Mouse (Mus musculus) fibroblast of lung, adult 2 months (primary cell): ENCODE data around the gene Capn7.

ENCODE experiments used
- DNase-seq: peaks from one replicate; pipeline ENCODE4 v3.0.0-alpha.2; 2011; ENCODE audit warnings: low read depth

The Capn7 gene

GRCm38 (mm10) chr14:31365350-31365749 is 28.9 kb downstream of the Capn7 start:
- DNase-seq: peak; percentile 40

- DNase-seq: no peak
Measured at GRCm38 (mm10) chr14:31367951-31368350, 31.5 kb downstream of the Capn7 start.

- no peak for DNase-seq
Measured at GRCm38 (mm10) chr14:31369377-31369776, 32.9 kb downstream of the Capn7 start.

DNA sequence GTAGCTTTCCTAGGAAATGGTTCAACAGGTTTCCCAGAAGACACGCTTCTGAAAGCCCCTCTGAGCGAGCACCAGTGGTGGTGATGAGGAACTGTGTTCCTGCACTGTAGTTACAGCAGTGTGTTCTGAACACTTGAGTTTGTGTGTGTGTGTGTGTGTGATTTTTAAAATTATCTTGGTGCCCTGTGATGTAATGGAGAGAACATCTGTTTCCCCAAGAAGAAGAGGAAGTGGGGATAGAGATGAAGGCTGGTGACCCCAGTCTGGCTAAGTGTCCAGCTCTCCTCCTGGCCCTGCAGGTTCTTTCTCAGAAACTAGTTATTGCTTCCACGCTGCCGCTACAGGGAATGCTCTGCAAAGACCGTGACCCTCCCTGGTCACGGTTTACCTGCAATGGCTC is 38.0 kb downstream of the Capn7 start:
- no peak for DNase-seq

DNA sequence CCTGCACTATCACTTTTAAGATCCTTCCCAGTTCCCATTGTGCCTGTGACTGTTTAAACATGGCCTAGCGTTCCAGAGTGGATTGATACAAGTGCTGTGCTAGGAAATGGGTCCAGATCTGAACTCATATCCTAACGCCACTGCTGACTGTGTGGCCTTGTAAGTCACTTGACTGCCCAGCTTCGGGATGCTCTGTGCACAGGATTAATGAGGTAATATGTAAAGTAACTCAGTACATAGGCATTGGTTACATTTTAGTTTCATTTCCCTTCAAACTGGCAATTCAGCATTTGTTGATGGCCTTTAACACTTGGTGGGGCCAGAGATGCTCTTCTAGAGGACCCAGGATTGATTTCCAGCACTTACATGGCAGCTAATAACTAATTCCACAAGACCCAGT is 39.9 kb downstream of the Capn7 start:
- no peak for DNase-seq

GRCm38 (mm10) chr14:31382276-31382675 is 45.8 kb downstream of the Capn7 start:
- DNase-seq: no peak

DNA sequence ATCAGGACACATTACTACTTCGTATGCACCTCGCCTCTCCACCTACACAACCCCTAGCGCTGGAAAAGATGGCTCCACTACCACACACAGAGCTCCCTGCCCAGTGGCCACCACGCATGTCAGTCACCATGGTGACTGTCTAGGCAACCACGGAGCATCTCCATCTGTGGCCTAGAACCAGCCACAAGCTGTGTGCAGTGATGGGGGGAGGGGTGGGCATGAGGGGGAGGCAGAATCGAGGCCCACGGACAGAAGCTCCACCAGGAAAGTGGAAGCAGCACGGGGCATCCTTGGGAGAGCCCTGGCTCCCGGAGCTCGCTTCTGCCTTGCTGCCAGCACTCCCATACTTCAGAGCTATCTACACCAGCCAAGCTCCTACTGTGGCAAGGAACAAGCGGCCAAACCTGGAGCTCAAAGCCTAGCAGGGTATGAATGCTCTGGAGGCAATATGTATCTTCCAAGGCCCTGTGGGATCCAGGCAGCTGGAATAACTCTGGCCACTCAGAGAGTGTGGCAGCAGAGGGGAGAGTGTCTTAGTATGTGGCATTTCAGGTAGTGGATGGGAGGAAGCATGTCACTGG is 47.1 kb downstream of the Capn7 start:
- no peak for DNase-seq

GRCm38 (mm10) chr14:31384366-31385323 is 48.2 kb downstream of the Capn7 start:
- no peak for DNase-seq

DNA sequence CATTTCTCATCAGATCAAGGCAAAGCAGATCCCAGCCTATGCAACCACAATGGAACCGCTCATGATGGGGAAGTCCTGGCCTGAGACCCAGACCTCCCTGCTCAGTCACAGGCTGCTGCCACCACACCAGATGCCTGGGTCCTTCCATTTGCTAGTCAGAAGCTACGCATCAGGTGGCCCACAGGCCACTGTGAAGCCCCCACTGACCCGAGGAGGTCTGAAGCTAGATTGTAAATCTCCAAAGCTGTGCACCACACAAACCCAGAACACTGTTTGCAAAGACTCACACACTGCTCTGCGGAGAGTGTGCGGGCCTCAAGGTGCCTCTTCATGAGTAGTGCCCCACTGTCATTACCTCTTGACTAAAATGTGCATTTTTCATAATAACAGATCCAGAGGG is 49.0 kb downstream of the Capn7 start:
- DNase-seq: no peak

DNA sequence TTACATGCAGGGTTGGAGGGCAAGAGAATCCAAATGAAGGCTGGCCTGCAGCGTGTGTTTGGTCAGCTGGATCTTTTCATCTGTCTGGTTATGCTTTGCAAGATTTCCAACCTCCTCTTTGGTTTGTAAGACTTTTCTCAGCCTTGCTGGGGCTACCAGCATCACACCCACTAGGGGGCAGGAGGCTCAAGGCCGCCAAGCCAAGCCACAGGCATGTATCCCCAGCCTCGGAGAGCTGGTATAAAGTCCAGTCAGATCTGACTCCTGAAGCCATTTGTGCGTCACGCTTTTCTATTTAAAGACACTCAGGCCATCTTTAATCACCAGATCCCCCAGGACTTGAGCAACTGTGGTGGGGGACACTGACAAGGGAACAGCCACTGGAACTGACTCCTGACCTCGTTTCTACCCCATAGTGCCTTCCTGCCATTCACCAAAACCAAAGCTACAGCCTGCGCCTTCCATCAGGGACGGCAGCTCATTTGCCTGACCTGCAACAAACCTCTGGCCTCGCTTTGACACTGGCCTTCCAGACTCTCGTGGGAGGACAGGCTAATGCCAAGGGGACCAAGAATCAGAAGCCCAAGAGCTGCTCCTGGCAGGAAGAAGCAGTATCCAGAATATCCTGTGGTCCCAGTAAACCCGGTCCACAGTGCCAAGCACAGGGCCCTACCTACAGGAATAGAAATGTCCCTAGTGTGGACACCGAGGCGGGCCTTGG is 49.7 kb downstream of the Capn7 start:
- peak; percentile 85 for DNase-seq

- no peak for DNase-seq
Measured at GRCm38 (mm10) chr14:31387301-31387981, 51.0 kb downstream of the Capn7 start.

DNA sequence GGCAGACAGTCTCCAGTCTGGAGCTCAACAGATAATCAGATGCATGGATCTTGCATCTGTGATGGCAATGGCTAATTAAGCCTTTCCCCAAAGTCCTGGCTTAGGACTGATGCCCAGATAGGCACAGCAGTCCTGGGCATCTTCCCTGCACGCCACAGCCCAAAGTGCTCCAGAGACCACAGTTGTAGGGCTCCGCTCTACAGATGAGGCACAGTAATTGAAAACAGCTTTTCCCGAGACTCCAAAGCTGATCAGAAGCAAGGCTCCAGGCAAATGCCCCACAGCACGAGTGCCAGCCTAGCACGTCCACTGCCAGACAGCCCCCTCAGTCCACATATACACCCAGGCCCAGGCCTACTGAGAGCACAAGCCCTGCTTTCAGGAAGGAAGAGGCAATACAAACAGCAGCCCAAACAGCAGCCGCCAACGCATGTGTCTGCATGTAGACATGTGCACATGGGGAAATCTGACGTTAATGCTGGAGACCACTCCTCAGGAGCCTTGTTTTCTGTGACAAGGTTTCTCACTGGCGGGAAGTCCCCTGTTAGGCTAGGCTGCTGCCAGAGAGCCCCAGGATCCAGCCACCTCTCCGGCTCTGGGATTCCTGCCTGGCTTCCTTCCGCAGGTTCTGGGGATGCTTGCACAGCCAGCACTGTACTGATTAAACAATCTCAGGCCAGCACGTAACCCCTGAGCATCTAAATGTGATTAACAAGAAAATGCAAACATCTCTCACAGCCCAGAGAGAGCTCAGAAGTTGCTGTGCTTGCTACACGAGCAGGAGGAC is 51.8 kb downstream of the Capn7 start:
- DNase-seq: no peak

DNA sequence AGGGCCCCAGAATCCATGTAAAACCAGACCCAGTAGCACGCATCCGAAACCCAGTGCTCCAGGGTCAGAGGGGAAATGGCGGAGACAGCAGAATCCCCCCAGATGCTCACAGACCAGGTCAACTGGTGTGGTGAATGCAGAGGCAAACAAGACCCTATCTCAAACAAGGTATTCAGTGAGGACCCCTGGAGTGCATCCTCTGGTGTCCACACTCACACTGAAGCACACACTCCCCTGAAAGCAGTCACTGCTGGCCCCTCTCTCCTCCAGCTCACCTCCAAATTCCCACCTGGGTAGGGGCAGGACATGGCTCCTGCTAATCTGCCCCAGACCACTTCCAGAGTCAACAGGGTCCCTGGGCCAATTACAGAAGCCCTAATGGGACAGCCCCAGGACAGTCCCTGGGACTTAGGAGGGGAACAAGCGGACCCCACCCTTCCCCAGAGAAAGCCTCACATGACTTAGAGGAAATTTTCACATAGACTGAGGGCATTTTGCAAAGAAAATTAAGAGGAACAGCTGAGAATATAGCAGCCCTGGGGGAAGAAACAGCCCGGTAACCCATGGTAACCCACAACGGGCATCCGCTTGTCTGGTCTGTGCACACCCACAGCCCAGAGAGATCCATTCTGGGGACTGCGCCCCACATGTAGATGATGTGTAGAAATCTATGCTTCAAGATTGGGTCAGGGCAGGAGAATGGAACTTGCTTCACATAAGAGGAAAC is 53.1 kb downstream of the Capn7 start:
- no peak for DNase-seq

GRCm38 (mm10) chr14:31392300-31392699 is 55.9 kb downstream of the Capn7 start:
- DNase-seq: no peak

GRCm38 (mm10) chr14:31392873-31393545 is 56.6 kb downstream of the Capn7 start:
- no peak for DNase-seq

GRCm38 (mm10) chr14:31393546-31393890 is 57.1 kb downstream of the Capn7 start:
- DNase-seq: no peak

- DNase-seq: no peak
Measured at GRCm38 (mm10) chr14:31393936-31394630, 57.6 kb downstream of the Capn7 start.

DNA sequence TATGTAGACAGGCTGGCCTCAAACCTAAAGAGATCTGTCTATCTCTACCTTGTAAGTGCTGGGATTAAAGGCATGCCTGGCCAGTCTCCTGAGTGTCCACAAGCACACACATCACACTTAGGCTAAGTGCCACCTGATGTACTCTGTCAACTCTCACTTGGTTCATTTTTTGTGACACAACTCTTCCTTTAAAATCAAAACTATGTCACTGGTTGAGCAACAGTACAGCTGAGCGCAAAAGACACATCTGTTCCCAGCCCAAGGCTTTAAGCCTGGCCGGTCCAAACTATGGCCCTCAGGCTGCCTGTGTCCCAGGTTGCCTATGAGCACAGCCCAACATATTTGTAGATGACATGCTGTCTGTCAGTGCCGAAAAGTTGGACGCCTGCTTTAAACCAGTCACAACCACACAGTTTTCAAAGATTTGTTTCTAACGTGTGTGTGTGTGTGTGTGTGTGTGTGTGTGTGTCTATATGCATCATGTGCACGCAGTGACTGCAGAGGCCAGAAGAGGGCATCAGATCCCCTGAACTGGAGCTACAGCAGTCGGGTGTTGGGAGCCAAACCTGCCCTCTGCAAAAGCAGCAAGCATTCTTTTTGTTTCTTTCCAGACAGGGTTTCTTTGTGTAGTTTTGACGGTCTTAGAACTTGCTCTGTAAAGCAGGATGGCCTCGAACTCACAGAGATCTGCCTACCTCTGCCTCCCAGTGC is 58.5 kb downstream of the Capn7 start:
- no peak for DNase-seq

DNA sequence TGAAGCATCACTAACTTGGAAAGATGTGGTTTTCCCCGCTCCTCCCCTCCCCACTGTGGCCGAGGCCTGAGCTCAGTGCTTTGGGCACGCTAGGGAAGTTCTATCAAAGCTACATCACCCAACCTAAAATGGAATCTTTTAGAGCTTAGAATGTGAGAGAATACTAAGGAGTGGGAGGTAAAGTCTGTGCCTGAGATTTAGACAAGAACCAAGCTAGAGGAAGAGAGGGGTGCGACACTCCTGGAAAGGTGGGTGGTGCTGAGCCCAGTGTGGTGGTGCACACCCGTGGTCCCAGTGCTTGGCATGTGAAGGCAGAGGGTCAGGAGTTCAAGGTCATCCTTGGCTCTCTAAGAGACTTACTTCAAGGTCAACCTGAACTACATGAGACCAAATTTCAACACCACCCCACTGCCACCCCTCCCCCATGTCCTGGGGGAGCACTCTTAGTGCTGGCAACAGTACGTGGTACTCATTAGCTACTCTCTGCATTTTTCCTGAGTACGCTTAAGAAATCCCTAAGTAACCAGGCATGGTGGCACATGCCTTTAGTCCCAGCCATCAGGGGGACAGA is 59.3 kb downstream of the Capn7 start:
- no peak for DNase-seq
